Mouse (Mus musculus): ENCODE measurements at regions not wholly inside any gene's neighbourhood (a gene's known extent, or its start where the extent isn't known, plus 50 kb on each side); places are given as distances from the start of the nearest gene placed in this dataset.

DNA sequence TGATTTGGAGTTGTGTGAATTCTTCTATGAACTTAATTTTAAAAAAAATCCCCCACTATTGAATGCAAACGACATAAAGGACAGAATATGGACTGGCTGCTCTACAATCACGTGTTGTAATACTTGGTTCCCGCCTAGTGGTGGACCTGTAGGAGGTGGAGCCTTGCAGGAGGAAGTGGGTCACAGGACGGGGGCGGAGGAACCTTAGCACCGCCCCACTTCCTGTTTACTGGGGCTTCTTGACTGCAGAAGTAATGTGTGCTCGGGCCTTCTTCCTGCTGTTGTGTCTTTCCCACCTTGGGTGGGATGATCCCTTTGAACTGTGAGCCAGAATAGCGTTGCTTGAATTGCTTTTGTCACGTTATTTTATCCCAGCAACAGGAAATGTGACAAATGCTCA, 52.2 kb upstream of the Tmem108 start:
- intact Hi-C loops (cut with DNase I) = no loop called here

GRCm38 (mm10) chr9:103818998-103819397, 57.4 kb upstream of the Tmem108 start:
- intact Hi-C loops (cut with DNase I) = no loop called here
- no peak for DNase-seq (ENCODE audit: low spot score in 2 of 2)

More for the DNA sequence above, 52.2 kb upstream of the Tmem108 start:
- DNase-seq (ENCODE audit: low spot score in 2 of 2) = no peak

GRCm38 (mm10) chr9:103821632-103822031, 60.0 kb upstream of the Tmem108 start:
- DNase-seq (ENCODE audit: low spot score in 2 of 2) = peak in 1 of 2 experiments; percentile 45
- intact Hi-C loops (cut with DNase I) = no loop called here

DNA sequence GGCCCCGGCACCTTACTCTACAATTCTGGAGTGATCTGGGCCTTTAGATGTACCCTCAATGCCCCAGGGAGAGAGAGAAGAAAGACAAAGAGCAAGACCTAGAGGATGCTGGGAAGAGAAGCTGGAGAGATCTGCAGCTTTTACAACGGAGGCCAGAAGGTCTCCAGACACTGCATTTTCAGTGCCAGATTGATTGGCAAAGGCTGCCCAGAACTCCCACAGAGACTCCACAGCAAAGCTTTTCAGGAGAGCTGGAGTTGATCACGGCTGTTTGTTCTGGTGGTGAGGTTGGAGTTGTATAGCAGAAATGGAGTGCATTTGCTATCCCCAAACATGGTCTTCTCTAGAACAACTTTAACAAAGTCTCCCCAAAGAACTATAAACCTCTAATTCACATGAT, 61.9 kb upstream of the Tmem108 start:
- no peak for DNase-seq (ENCODE audit: low spot score in 2 of 2)

GRCm38 (mm10) chr9:103841199-103841598, 79.6 kb upstream of the Tmem108 start:
- peak in 1 of 2 experiments; percentile 59 for DNase-seq (ENCODE audit: low spot score in 2 of 2)
- intact Hi-C loops (cut with DNase I) = loop anchor here (5.0 kb wide), 1 partner anchor 59 kb away; no protein-coding TSS in a partner anchor

More for the DNA sequence above, 61.9 kb upstream of the Tmem108 start:
- intact Hi-C loops (cut with DNase I) = no loop called here

- peak in 1 of 2 experiments; percentile 39 for DNase-seq (ENCODE audit: low spot score in 2 of 2)
- intact Hi-C loops (cut with DNase I) = loop anchor here (5.0 kb wide), 1 partner anchor 62 kb away; no protein-coding TSS in a partner anchor
Observed at GRCm38 (mm10) chr9:103843836-103844235, 82.2 kb upstream of the Tmem108 start.

GRCm38 (mm10) chr9:103845916-103846457, 84.3 kb upstream of the Tmem108 start:
- intact Hi-C loops (cut with DNase I) = loop anchor here (5.0 kb wide), 1 partner anchor 84 kb away; the partner anchor contains the start of gene Tmem108
- peak in 1 of 2 experiments; percentile 31 for DNase-seq (ENCODE audit: low spot score in 2 of 2)

GRCm38 (mm10) chr9:103847931-103848330, 86.3 kb upstream of the Tmem108 start:
- no peak for DNase-seq (ENCODE audit: low spot score in 2 of 2)
- intact Hi-C loops (cut with DNase I) = loop anchor here (5.0 kb wide), 1 partner anchor 86 kb away; the partner anchor contains the start of gene Tmem108

- no peak for DNase-seq (ENCODE audit: low spot score in 2 of 2)
- intact Hi-C loops (cut with DNase I) = loop anchor here (5.0 kb wide), 1 partner anchor 87 kb away; the partner anchor contains the start of gene Tmem108
Observed at GRCm38 (mm10) chr9:103849079-103849478, 87.4 kb upstream of the Tmem108 start.

DNA sequence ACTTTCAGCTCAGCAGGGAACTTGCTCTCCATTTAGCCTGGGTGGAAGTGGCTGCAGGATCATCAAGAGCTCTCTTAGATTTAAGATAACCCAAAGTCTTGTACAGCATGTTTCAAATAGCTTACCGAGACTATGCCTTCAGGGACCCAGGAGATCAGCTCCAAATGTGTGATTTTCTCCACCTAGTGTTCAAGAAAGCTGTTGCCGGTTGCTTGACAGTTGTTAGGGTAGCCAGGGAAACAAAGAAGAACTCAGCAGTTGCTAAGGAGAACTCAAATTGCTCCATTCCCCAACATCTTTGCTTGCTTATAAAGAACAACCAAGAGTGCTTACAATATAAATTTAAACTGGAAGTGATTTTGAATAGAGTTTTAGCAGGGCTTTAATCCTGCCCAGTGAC, 91.1 kb upstream of the Tmem108 start:
- intact Hi-C loops (cut with DNase I) = no loop called here
- DNase-seq (ENCODE audit: low spot score in 2 of 2) = no peak

DNA sequence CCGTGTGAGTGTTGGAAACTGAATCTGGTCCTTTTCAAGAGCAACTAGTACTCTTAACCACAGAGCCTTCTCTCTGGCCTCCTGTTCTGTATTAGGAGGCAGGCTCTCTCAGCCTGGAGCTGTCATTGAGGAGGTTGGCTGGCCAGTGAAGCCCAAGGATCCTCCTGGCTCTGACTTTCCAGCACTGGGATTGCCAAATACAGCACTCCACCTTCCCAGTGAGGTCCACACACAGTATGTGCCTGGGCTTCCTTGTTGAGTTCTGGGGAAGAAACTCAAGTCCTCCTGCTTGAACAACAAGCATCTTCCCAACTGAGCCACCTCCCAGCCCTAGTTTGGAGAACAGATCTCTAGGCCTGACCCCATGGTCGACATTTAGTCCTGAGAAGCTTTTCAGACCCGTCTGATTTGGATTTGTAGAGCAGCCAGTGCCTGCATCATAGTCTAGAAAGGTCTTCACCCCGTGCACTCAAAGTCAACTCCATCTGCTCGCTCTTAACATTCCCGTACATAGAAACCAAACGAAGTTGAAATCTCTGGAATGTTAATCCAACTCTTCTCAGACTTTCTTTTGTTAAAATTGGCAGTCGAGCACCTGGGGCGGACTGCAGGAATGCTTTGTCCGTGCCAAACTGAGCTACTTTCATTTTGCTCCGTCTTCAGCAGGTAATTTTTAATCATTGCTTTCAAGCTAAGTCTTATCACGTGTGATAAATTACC, 99.2 kb upstream of the Tmem108 start:
- intact Hi-C loops (cut with DNase I) = loop anchor here (5.0 to 10.0 kb wide), 2 partner anchors 84 to 134 kb away; no protein-coding TSS in a partner anchor
- DNase-seq (ENCODE audit: low spot score in 2 of 2) = no peak

DNA sequence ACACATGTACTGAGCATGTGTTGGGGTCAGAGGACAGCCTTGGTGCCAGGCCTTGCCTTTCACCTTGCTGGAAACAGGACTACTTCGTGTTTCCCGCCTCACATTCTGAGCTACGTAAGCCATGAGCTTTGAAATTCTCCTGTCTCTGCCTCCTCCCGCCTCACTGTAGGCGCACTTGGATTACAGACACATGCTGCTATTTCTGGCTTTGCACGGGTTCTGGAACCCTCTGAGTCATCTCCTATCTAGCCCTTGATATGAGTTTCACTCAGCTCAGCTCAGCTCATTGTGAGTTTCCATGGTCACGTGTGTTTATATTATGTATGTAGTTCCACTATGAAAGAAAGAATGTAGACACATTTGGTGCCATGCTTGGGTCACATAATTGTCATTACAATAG, 100.9 kb upstream of the Tmem108 start:
- peak in 1 of 2 experiments; percentile 85 for DNase-seq (ENCODE audit: low spot score in 2 of 2)

DNA sequence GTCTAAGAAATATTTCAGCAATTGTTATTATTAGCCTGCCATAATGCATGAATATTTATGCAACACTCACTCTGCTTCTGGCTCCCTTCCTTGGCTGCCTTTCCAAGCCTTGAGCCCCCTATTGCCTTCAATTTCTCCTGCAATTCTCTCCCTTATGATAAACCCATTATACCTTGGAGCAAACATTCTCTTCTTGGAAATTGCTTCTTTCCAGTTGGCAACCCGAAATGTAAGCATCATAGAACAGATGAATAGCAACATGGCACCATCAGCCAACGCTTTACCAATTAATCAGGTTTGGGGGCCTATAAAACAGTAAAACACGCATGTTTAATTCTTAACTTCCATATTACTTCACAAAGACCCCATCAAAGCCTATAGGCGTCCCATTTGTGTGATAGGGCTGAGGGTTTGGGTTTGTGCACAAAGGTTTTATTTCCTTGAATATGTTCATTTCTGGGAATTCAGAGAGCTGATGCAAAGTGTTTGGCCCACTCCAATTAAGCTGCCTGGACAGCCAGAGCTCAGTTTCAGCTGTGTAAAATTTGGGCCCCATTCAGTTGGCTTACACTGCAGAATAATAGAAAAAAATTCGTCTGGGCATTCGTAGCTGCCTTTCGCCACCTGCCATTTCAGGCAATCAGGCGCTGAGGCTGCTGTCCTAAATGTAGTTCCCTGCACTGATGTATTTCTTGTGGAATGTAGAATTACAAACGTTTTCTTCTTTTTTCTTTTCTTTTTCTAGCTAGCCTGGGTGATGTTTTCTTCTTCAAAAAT, 106.0 kb upstream of the Tmem108 start:
- no peak for DNase-seq (ENCODE audit: low spot score in 2 of 2)
- intact Hi-C loops (cut with DNase I) = loop anchor here (10.0 kb wide), 1 partner anchor 127 kb away; no protein-coding TSS in a partner anchor

More for the DNA sequence above, 100.9 kb upstream of the Tmem108 start:
- intact Hi-C loops (cut with DNase I) = loop anchor here (5.0 to 10.0 kb wide), 2 partner anchors 85 to 132 kb away; no protein-coding TSS in a partner anchor

GRCm38 (mm10) chr9:103869276-103869675, 107.6 kb upstream of the Tmem108 start:
- no peak for DNase-seq (ENCODE audit: low spot score in 2 of 2)
- intact Hi-C loops (cut with DNase I) = loop anchor here (10.0 kb wide), 1 partner anchor 126 kb away; no protein-coding TSS in a partner anchor

GRCm38 (mm10) chr9:103872119-103872518, 110.5 kb upstream of the Tmem108 start:
- no peak for DNase-seq (ENCODE audit: low spot score in 2 of 2)
- intact Hi-C loops (cut with DNase I) = loop anchor here (10.0 kb wide), 1 partner anchor 247 kb away; no protein-coding TSS in a partner anchor

DNA sequence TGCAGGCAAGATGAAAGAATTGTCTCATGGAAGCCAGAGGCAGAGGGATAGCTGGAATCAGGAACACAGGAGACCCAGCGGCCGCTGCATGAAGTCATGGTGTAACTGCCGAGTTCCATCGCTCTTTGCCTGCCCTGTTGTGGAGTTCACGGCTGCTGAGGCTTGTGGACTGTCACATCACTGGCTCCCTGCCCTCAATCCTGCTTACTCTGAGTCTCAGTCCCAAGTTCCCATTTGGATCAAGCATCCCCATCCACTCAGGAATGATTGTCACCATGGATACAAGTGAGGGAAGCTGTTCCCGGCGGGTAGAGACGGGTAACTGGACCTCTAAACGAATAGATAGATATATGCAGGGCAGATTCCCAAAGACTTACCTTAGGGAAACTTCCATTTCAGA, 112.2 kb upstream of the Tmem108 start:
- intact Hi-C loops (cut with DNase I) = loop anchor here (10.0 kb wide), 1 partner anchor 249 kb away; no protein-coding TSS in a partner anchor
- no peak for DNase-seq (ENCODE audit: low spot score in 2 of 2)

- intact Hi-C loops (cut with DNase I) = loop anchor here (10.0 kb wide), 1 partner anchor 253 kb away; no protein-coding TSS in a partner anchor
- DNase-seq (ENCODE audit: low spot score in 2 of 2) = no peak
Observed at GRCm38 (mm10) chr9:103877851-103878250, 116.2 kb upstream of the Tmem108 start.

GRCm38 (mm10) chr9:103892827-103893226, 109.5 kb upstream of the Nphp3 start:
- intact Hi-C loops (cut with DNase I) = no loop called here

DNA sequence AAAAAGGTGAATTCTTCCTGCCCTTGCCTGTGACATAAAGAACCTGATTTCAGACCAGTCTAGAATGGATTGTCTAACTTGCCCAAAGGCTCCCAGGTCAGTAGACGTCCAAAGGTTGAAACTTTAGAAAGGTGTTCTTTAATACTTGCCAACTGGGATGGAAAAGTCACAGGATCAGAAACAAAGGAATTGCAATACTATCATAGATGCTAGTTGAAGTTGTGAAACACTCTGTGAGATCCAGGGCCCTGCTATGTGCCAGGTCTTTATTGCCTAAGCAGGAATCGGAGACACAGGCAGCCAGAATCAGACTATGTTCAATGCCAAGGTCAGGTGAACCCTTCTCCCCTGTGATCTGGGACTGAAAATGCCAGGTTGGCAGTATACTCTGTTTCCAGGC, 108.0 kb upstream of the Nphp3 start:
- no peak for DNase-seq (ENCODE audit: low spot score in 2 of 2)
- intact Hi-C loops (cut with DNase I) = no loop called here

More at GRCm38 (mm10) chr9:103892827-103893226, 109.5 kb upstream of the Nphp3 start:
- DNase-seq (ENCODE audit: low spot score in 2 of 2) = no peak

GRCm38 (mm10) chr9:103899311-103899710, 103.0 kb upstream of the Nphp3 start:
- intact Hi-C loops (cut with DNase I) = no loop called here
- no peak for DNase-seq (ENCODE audit: low spot score in 2 of 2)

Data from left cerebral cortex, postnatal 25 days (tissue).